Mouse (Mus musculus) testis, adult 2 months (tissue): Measurements from ENCODE around the gene Slc22a16.

Experiments
- CTCF ChIP-seq: fragments of 200-500 bp; IDR thresholded peaks from 2 replicates; pipeline ENCODE4 v1.5.1; 2012; ENCODE audit warnings: low read depth, mild to moderate bottlenecking, inconsistent platforms, low read length, moderate library complexity; ENCODE audit not compliant: control insufficient read depth, insufficient read depth, insufficient replicate concordance
- POLR2A ChIP-seq: fragments of 200-500 bp; IDR thresholded peaks from 2 replicates; pipeline ENCODE4 v1.6.1; 2012; ENCODE audit warnings: low read depth, mild to moderate bottlenecking, inconsistent platforms, low read length, moderate library complexity; ENCODE audit not compliant: control insufficient read depth

DNA sequence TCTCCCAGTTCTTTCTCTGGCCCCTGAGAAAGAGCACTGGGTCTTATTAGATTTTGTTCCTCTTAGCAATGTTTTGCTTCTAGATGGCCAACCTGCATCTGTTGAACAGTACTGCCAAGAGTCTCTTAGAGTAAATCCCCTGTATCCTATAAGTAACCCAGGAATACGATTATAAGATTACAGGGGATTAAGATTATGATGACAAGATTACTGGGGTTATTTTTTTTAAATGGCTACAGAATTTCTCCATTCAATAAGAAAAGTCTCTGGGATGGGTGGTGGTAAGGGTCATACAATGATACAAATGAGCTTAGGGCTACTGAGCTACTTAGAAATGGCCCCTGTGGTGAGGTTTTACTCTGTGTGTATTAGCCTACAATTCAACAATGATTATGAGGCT is 75.2 kb downstream of the Slc22a16 start:
- TF ChIP-seq POLR2A: no peak
- no peak for TF ChIP-seq CTCF
